Mouse (Mus musculus): ENCODE data around the gene Rcan2.
A peak's percentile ranks its signal among the peaks of the same experiment; 100 is the strongest.

The Rcan2 gene

GRCm38 (mm10) chr17:44025935-44026334, 224.8 kb downstream of the Rcan2 start:
- DNase-seq = no peak

- DNase-seq = peak; percentile 23
Observed at GRCm38 (mm10) chr17:44026378-44026777, 225.2 kb downstream of the Rcan2 start.

DNA sequence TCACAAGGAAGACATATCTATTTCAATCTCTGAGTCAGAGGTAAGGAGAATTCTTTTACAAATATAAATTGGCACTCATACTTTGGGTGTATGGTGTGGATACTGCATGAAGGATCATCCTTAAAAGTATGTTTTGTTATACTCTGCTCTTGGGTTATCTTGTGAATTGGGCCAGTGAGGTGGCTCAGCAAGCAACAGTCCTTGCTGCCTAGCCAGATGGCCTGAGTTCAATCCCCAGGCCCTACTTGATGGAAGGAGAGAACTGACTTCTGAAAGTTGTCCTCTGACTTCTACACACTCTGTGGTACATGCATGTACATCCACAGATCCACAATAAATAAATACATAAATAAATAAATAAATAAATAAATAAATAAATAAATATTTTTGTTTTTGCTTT, 225.6 kb downstream of the Rcan2 start:
- no peak for DNase-seq

GRCm38 (mm10) chr17:44027311-44027710, 226.2 kb downstream of the Rcan2 start:
- DNase-seq = no peak

GRCm38 (mm10) chr17:44029616-44030015, 228.5 kb downstream of the Rcan2 start:
- no peak for DNase-seq

DNA sequence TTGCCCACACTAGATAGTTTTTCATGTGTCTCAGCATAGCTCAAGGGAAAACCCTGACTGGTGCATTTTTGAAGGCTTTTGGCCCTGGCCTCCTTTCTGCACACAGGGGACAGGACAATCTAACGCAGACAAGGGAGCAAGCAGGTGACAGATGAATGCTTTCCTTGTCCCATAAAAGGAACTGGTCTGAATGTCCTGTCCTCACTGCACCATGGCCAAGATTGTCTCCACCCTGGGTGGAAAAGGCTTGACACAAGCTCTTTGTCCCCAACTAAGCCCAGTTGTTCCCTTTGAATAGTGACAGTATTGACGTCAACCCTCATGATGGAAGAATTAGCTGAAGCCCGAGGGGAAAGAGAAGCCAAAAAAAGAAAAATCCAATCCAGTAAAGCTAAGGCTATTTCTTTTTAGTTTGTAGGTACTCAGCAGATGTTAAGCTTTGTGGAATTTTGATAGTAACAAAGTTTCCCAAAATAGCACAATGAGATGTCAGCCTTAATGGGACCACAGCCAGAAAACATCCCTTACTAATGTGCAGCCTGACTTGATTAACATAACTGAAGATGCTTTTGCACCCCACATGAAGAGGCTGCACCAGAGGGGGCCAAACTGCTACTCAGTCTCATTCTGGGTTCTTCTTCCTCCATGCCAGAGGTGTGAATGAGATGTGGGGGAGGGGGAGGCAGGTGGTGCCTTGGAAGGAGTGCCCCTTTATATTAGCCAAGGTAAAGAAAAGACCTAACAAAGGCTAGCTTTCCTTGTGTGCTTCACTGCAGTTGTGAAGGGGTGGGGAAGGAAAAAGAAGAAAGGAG, 229.8 kb downstream of the Rcan2 start:
- DNase-seq = peak; percentile 43

GRCm38 (mm10) chr17:44035005-44035404, 233.9 kb downstream of the Rcan2 start:
- DNase-seq = no peak

- no peak for DNase-seq
Observed at GRCm38 (mm10) chr17:44038656-44039055, 237.5 kb downstream of the Rcan2 start.

DNA sequence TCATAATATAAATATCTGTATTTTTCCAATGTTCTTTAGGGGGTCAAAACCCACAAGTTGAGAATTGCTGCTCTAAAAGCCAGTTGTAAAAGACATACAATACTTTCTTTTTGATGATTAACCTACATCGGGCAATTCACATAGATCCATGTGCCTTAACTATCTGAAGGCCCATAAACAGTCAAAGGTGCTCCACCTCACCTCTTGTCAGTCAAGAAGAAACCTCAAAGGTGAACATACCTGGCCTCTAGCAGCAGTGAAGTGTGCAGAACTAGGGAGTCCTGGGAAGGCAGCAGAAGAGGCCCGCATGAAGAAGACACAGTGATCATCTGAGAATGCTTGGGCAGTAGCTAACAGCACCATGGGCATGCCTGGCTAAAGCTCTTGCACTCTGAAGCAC, 239.3 kb downstream of the Rcan2 start:
- DNase-seq = no peak

DNA sequence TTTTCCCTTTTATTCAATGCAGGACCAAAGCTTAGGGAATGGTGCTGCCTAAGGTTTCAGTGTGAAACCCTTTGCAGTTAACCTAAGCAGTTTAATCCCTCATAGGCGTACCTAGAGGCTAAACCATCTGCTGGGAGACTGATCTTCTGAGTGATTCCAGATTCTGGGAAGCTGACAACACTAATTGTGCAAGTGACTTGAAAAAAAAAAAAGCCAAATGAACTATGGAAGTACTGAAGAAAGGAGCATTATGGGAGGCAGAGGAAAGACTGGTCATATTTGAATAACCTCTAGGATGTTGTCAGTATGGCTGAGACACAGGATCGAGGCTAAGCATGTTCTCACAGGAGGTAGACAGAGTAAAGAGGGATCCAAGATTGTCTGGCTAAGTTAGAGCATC, 241.2 kb downstream of the Rcan2 start:
- DNase-seq = no peak

GRCm38 (mm10) chr17:44042861-44043260, 241.7 kb downstream of the Rcan2 start:
- DNase-seq = no peak

DNA sequence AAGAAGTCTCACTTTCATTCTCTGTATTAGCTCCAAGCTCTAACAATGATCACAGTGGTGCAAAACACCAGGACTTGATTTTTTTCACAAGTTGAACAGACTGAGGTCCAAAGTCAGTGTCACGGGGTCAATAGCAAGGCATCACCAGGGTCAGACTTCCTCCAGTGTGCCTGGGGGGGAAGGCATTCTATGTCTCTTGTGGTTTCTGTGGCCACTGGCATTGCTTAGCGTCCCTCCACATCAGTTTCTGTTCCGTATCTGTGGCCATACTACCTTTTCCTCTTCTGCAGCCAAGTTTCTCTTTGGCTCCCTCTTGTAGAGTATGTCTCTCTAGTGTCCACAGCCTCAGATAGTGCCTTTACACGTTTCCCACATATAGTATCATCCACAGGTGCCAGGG, 252.3 kb downstream of the Rcan2 start:
- DNase-seq = no peak

- no peak for DNase-seq
Observed at GRCm38 (mm10) chr17:44057123-44057522, 256.0 kb downstream of the Rcan2 start.

DNA sequence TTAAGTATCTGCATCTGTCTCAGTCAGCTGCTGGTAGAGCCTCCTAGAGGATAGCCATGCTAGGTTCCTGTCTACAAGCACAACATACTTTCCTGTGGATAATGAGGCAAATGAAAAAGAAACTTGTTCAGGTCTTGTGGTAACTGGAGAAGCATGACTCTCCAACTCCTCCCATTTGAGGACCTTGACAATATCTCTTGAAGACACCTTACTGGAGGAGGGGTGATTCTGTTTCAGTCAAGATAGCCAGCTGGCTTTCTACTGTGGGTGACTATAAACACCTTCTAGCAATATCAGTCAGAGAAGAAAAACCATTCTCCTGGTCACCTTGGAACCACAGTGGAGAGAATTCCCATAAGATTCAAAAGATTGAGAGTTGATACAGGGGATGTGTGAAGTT, 257.0 kb downstream of the Rcan2 start:
- no peak for DNase-seq

- no peak for DNase-seq
Observed at GRCm38 (mm10) chr17:44060781-44061180, 259.6 kb downstream of the Rcan2 start.

DNA sequence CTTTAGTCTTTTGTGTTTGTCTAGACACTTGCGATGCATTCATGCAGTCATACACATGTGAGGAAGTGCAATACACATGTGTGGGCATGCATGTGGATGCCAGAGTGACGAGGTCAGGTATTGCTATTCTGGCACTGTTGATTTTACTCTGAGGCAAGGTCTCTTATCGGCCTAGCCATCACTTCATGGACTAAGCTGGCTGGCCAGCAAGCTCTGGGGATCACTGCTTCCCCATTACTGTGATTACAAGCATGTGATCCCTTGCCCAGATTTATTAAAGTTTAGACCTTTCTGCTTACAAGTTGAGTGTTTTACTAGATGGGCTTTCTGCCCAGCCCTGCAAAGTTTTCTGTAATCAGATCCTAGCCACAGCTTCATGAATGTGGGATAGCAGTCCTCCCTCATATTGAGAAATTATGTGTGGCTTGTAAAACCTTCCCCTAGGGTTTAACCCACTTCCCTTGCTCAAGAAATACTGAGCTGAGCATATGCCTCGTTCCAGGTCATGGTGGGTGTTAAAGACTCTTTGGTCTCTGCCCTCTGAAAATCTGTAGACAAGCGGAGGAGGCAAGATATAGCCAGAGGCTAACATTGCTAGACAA, 260.2 kb downstream of the Rcan2 start:
- no peak for DNase-seq

GRCm38 (mm10) chr17:44068876-44069275, 267.7 kb downstream of the Rcan2 start:
- no peak for DNase-seq

DNA sequence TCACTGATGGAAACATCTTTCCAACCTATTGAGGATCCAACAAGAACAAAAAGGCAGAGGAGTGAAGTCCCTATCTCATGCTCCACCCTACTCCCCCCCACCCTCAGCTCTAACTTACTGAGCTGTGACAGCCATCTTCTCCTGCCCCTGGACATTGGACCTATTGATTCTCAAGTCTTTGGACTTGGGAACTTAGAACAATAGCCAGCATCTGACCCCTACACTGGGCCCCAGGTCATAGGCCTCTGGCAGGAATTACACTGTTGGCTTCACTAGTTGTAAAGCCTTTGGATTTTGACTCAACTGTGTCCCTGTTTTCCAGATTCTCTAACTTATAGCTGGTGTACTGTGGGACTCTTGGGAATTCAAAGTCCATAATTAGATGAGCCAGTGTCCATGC, 270.5 kb downstream of the Rcan2 start:
- DNase-seq = no peak

DNA sequence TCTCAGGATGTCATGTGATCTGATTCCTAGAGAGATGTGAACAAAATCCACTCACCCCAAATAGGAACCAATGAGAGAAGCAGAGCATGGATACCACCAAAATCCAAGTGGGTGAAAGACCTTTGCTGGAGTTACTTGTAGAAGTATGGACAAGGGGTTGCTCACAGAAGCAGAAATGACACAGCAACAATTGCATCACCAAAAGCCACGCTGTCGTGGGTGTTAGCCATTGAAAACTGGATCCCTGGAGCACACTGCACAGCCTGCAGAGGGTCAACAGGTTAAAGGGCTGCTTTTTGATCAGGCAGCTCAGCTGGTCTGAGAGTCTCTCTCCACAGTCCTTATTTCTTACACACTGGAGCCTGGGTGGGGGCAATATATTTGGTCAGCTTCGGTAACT, 274.4 kb downstream of the Rcan2 start:
- DNase-seq = no peak

DNA sequence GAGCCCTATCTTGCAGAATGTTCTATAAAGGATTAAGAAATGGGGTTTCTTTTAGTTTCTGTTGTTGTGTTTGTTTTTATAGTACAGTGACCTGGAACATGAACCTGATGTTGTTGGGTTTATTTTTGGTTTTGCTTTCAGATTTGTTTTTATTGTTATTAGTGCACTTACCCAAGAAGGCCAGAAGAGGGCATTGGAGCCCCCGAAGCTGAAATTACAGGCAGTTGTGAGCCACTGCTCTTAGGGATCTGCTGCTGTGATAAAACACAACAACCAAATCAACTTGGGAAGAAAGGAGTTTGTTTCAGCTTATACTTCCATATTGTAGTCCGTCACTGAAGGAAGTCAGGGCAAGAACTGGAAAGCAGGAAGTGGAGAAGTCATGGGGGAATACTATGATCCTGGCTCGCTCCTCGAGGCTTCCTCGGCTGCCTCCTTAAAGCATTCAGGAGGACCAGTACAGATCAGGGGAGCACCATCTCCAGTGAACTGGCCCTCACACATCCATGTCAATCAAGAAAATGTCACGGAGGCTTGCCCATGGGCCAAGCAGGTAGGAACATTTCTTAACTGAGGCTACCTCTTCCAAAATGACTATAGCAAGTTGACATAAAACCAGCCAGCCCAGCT, 275.0 kb downstream of the Rcan2 start:
- DNase-seq = no peak

GRCm38 (mm10) chr17:44077146-44077842, 276.1 kb downstream of the Rcan2 start:
- DNase-seq = peak; percentile 35

- no peak for DNase-seq
Observed at GRCm38 (mm10) chr17:44077843-44078160, 276.7 kb downstream of the Rcan2 start.

DNA sequence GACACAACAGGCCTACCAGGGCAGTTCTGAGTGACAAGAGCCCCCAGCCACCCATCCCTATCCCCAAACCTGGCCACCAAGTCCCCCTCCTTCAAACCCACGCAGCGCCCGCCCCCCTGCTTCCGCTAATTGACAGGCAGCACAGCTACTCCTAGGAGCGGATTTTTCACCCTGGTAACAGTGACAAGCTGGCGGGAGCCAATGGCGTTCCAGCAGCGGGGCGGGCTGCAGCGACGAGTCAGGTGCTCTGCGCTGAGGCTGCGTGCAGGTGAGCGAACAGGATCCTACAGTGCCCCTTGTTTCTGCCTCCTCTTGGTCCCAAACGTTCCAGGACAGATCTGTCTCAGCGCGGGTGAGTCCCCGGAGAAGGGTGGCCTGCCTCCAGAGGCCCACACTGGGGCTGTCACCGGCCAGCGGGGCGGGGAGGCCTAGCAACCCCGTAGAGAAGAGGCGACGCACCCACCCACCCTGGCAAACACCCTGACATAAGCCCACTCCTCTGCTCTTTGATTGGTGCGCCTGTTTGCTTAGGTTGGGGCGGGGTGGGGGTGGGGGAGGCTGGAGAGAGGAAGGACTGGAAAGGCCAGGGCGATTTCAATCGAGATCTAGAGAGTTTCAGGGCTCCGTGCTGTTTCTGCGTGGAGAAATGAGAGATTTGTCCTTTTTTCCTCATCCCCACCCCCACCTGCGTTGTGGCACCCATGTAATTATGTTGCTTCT, 277.6 kb downstream of the Rcan2 start, which contains the start of gene Enpp5:
Gene Enpp5 (plus strand): TSS at position 183 of the 720 bp plus-strand sequence.
- peak; percentile 94 for DNase-seq
